Mouse (Mus musculus): Measurements from ENCODE around the gene Sgo2b. TPM values are rescaled to one million over a fixed set of nuclear protein-coding genes. Genes with fewer than 3 reads are reported as not detected.
"Not testable (repeated sequence)": the region's sequence is repeated elsewhere in the genome, so short reads cannot be mapped to it uniquely, and the experiment has no call there.

The Sgo2b gene
- 0.08 TPM in 1 of 2 replicates, not detected in the other for polyA plus RNA-seq (2015; fragmentation: Nextera tagmentation; extraction: Ambion mirVana)

- 9% methylated on average over 27 of the region's 30 CpGs for WGBS
- Histone ChIP-seq H3K4me2 (peak within 1 kb of the TSS; percentile 81), H3K27me3 (replicated peaks) (no peaks in the 10 kb centered on the region)
Measured at GRCm38 (mm10) chr8:63951626-63952377, at the start of gene Sgo2b. Sgo2b (minus strand) TSS chr8:63952248.

DNA sequence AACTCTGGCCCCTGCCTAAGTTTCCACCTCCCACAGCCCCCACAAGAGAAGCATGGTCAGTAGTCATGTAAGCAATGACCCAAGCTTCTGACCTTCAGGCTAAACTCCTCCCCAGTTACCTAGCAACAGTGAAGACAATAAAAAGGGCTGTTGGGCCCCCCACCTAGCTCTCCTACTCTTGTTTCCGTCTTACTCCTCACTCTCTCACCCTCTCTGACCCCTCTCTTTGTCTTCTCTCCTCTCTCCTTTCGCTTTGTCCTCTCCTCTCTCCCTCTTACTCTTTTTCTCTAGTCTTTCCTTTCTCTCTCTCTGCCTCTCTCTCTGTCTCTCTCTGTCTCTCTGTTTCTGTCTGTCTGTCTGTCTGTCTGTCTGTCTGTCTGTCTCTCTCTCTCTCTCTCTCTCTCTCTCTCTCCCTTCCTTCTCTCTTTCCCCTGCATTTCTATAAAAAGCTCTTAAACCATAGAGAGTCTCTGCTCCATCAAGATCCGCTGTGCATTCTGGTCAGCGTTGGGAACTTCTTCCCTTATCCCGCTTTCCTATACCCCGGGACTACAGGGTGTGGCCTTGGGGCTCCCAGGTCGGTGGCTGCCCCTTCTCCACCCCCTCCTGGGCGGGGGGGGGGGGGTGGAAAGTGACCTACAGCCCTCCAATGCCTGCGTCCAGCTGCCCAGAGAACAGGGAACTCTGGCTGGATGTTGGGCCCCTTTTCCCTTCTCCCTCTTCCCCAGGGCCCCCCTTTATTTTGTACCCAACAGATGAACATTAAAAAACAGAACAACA, 18.8 kb upstream of the Sgo2b start:
- H3K27me3 ChIP-seq (replicated peaks); H3K36me3 ChIP-seq; H3K9me3 ChIP-seq (replicated peaks); H3K4me3 ChIP-seq (replicated peaks); H3K27ac ChIP-seq (replicated peaks); H3K4me1 ChIP-seq; H3K4me2 ChIP-seq; H3K9ac ChIP-seq (replicated peaks); ATAC-seq (ENCODE audit: low FRiP score): not testable (repeated sequence)
- WGBS, result 21% methylated on average over 8 of the region's 9 CpGs

More at GRCm38 (mm10) chr8:63951626-63952377, at the start of gene Sgo2b:
- no peaks in the 10 kb centered on the region for H3K9me3 ChIP-seq (replicated peaks)
- H3K27ac ChIP-seq (replicated peaks), result no peak within 1 kb of the TSS
- H3K36me3 ChIP-seq, result no peaks in the 10 kb centered on the region
- H3K4me1 ChIP-seq, result peaks cover 6% of the 10 kb centered on the region; the same call in 1 of the 2 replicates
- H3K9ac ChIP-seq (replicated peaks), result peak within 1 kb of the TSS; percentile 42
- peak within 1 kb of the TSS; percentile 41 for H3K4me3 ChIP-seq (replicated peaks)
- peak; percentile 88 for ATAC-seq (ENCODE audit: low FRiP score)

DNA sequence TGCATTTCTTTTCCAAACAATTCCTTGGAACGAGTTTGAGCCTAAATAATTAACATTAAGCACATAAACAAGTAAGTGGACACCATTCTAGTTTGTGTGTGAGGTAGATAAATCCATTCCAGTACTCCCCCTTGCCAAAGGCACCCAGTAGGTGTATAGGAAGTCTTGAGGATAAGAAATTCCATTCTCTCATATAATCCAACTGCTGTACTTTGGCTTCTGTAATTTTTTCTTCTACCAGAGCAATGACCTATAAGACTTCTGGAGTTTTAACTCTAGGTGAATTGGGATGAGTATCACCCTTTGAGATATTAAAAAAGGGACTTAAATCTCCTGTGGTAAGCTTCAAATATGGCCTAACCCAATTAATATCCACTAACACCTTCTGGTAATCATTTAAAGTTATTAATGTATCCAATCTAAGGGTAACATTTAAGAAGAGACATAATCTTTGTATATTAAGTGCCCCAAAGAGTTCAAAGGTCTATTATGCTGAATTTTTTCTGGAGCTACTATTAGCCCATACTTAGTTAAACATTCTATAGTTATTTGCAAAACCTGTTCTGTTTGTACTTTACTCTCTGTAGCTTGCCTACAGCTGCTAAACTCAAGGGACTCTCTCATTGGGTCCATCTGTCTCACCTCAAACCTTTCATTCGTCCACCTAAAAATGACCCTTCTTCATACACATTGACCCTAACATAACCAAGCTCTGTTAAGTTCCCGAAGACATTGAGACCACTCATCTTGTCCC, 9.2 kb upstream of the Sgo2b start:
- 76% methylated on average over 3 of the region's 3 CpGs for WGBS

DNA sequence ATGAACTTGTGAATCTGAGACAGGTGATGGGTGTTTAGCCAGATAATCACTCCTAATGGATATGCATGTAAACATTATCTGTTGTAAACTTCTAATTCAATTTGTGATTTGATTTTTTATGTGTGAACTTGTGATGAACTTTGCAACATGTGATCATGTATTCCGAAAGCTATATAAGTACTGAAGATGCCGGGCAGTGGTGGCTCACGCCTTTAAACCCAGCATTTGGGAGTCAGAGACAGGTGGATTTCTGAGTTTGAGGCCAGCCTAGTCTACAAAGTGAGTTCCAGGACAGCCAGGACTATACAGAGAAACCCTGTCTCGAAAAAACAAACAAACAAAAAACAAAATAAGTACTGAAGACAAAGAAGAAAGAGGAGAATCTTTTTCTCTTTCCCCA, 1.8 kb upstream of the Sgo2b start:
- 93% methylated on average over 4 of the region's 4 CpGs for WGBS
- H3K9ac ChIP-seq (replicated peaks); H3K27me3 ChIP-seq (replicated peaks); H3K4me2 ChIP-seq; H3K4me3 ChIP-seq (replicated peaks); H3K36me3 ChIP-seq; ATAC-seq (ENCODE audit: low FRiP score); H3K27ac ChIP-seq (replicated peaks); H3K4me1 ChIP-seq; H3K9me3 ChIP-seq (replicated peaks): not testable (repeated sequence)

More for the DNA sequence above, 9.2 kb upstream of the Sgo2b start:
- H3K9me3 ChIP-seq (replicated peaks), result no peaks in the 10 kb centered on the region; the same call in 1 of the 2 replicates
- ATAC-seq (ENCODE audit: low FRiP score), result no peak
- no peaks in the 10 kb centered on the region for H3K27me3 ChIP-seq (replicated peaks)
- H3K4me1 ChIP-seq, result no peaks in the 10 kb centered on the region
- no peaks in the 10 kb centered on the region for H3K36me3 ChIP-seq
- no peak overlapping the region for H3K9ac ChIP-seq (replicated peaks)
- no peak overlapping the region for H3K4me2 ChIP-seq
- H3K4me3 ChIP-seq (replicated peaks), result no peak overlapping the region
- H3K27ac ChIP-seq (replicated peaks), result no peak overlapping the region

GRCm38 (mm10) chr8:63933171-63933570, 18.9 kb downstream of the Sgo2b start:
- H3K27ac ChIP-seq (replicated peaks), result no peak overlapping the region
- ATAC-seq (ENCODE audit: low FRiP score), result no peak
- no peak overlapping the region for H3K4me3 ChIP-seq (replicated peaks)
- no peak overlapping the region for H3K4me2 ChIP-seq
- H3K9me3 ChIP-seq (replicated peaks), result no peaks in the 10 kb centered on the region
- H3K4me1 ChIP-seq, result no peaks in the 10 kb centered on the region
- H3K36me3 ChIP-seq, result no peaks in the 10 kb centered on the region
- no peaks in the 10 kb centered on the region for H3K27me3 ChIP-seq (replicated peaks)
- H3K9ac ChIP-seq (replicated peaks), result no peak overlapping the region
- 80% methylated on average over 7 of the region's 7 CpGs for WGBS

DNA sequence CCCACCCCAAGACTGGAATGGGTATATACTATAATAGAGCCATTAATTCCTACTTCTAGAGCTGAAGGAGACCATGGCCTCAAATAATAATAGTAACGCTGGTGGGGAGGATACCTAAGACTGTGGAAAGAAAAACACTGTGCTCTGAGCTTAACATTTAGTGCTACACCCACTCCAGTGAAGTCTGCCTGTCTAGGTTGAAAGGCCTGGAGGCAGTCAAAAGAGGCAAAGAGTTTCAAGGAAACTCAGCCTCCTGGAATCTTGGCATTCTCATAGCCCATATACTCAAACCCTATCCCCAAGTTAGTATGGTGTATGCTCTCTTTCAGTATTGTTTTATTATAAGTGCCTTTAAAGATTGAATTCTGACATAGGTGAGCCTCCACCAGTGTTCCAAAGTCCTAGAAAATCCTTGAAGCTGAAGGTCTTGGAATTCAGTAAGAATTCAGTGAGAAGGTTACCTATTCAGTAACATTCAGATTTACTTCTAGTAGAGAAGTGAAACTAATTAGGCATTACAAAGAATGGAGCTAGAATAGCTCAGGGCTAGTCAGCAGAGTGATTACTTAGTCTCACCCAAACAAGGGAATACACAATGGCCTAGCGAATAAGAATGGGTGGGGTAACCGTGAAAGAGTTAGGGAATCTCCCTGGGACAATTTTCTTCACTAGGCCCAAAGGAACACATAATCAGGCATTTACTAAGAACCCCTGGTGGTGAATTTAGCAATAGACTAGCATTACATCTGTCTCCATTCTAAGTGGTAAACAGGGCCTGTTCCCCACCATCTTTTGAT, 22.5 kb downstream of the Sgo2b start:
- H3K9me3 ChIP-seq (replicated peaks), result no peaks in the 10 kb centered on the region
- no peak overlapping the region for H3K4me3 ChIP-seq (replicated peaks)
- H3K9ac ChIP-seq (replicated peaks), result no peak overlapping the region
- no peak for ATAC-seq (ENCODE audit: low FRiP score)
- no peak overlapping the region for H3K27ac ChIP-seq (replicated peaks)
- WGBS, result 61% methylated on average over 3 of the region's 3 CpGs
- H3K36me3 ChIP-seq, result no peaks in the 10 kb centered on the region
- no peak overlapping the region for H3K4me2 ChIP-seq
- no peaks in the 10 kb centered on the region for H3K4me1 ChIP-seq
- H3K27me3 ChIP-seq (replicated peaks), result no peaks in the 10 kb centered on the region

GRCm38 (mm10) chr8:63921257-63921960, 30.6 kb downstream of the Sgo2b start:
- Histone ChIP-seq H3K4me3 (replicated peaks) (no peak overlapping the region), H3K27me3 (replicated peaks) (no peaks in the 10 kb centered on the region), H3K27ac (replicated peaks) (no peak overlapping the region), H3K4me1 (no peaks in the 10 kb centered on the region), H3K9me3 (replicated peaks) (no peaks in the 10 kb centered on the region), H3K36me3 (no peaks in the 10 kb centered on the region), H3K4me2 (no peak overlapping the region), H3K9ac (replicated peaks) (no peak overlapping the region)
- WGBS, result 37% methylated on average over 4 of the region's 4 CpGs
- ATAC-seq (ENCODE audit: low FRiP score), result no peak

DNA sequence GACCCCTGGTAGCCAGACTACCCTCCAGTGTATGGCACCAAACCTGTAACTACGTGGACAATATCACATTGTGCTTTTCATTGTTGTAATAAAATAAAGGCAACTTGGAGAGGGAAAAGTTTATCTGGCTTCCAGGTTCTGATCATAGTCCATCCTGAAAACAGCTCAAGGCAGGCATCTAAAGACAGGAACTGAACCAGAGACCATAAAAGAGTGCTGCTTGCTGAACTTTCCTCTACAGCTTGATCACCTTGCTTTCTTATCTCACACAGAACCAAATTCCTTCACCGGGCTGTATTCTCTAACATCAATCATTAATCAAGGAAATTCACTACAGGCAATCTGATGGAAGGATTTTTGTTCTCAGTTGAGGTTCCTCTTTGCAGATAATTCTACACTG, 57.0 kb downstream of the Sgo2b start:
- Histone ChIP-seq H3K9me3 (replicated peaks) (no peaks in the 10 kb centered on the region), H3K36me3 (no peaks in the 10 kb centered on the region), H3K4me2 (no peak overlapping the region), H3K27ac (replicated peaks) (no peak overlapping the region), H3K27me3 (replicated peaks) (no peaks in the 10 kb centered on the region), H3K9ac (replicated peaks) (no peak overlapping the region), H3K4me3 (replicated peaks) (no peak overlapping the region), H3K4me1 (no peaks in the 10 kb centered on the region)
- WGBS, result 74% methylated on average over 2 of the region's 2 CpGs
- ATAC-seq (ENCODE audit: low FRiP score), result no peak

- no peak for ATAC-seq (ENCODE audit: low FRiP score)
- Histone ChIP-seq H3K27me3 (replicated peaks) (0 out of 2 replicates have a peak, but pooled peaks cover 2% of the 10 kb centered on the region), H3K36me3 (no peaks in the 10 kb centered on the region), H3K9ac (replicated peaks) (no peak overlapping the region), H3K4me3 (replicated peaks) (no peak overlapping the region), H3K4me2 (no peak overlapping the region), H3K27ac (replicated peaks) (no peak overlapping the region), H3K4me1 (no peaks in the 10 kb centered on the region), H3K9me3 (replicated peaks) (no peaks in the 10 kb centered on the region)
- 93% methylated on average over 4 of the region's 4 CpGs for WGBS
Measured at GRCm38 (mm10) chr8:63878353-63878752, 73.7 kb downstream of the Sgo2b start.

DNA sequence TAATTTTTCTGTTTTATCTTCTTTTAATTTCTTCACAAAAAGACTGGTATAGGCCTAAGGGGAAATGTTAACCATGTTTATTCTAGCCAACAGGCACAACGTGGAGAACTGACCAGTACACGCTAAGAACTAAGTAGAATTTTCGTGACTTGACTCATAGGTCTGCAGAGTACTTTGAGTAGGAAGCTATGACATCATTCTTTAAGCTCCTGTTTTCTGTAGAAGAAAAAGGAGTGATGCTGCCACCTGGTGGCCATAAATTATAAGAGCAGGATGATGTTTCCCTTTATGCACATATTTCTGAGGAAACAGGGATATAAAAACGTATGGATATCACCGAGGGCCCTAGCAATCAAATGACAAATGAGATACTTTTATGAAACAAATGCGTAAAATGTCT, 74.7 kb downstream of the Sgo2b start:
- no peak overlapping the region for H3K9ac ChIP-seq (replicated peaks)
- H3K4me2 ChIP-seq, result no peak overlapping the region
- no peaks in the 10 kb centered on the region for H3K9me3 ChIP-seq (replicated peaks)
- ATAC-seq (ENCODE audit: low FRiP score), result peak; percentile 93
- 18% methylated on average over 6 of the region's 6 CpGs for WGBS
- no peak overlapping the region for H3K4me3 ChIP-seq (replicated peaks)
- H3K27ac ChIP-seq (replicated peaks), result no peak overlapping the region
- no peaks in the 10 kb centered on the region for H3K36me3 ChIP-seq
- no peaks in the 10 kb centered on the region for H3K4me1 ChIP-seq
- 0 out of 2 replicates have a peak, but pooled peaks cover 2% of the 10 kb centered on the region for H3K27me3 ChIP-seq (replicated peaks)

All from neural tube, embryonic 15.5 days (tissue).